Mouse (Mus musculus) hindbrain, embryonic 13.5 days (tissue): ENCODE data around the gene Ppp1r9b. TPM values are rescaled to one million over a fixed set of nuclear protein-coding genes. Genes with fewer than 3 reads are reported as not detected.
"Not testable (repeated sequence)": the region's sequence is repeated elsewhere in the genome, so short reads cannot be mapped to it uniquely, and the experiment has no call there.

Source experiments
- ATAC-seq: fragments of 200-750 bp; cut with Nextera tagmentation; 2 replicates; pipeline ENCODE4 v1.8.0; 2017; ENCODE audit warnings: moderate TSS enrichment; ENCODE audit not compliant: low FRiP score
- H3K27ac ChIP-seq: fragments of 300-500 bp; sonication (generic); 2 replicates; pipeline ENCODE4 v1.5.1; 2015; ENCODE audit warnings: inconsistent platforms, mild to moderate bottlenecking, moderate library complexity
- H3K27me3 ChIP-seq: fragments of 300-500 bp; sonication (generic); 2 replicates; pipeline ENCODE4 v1.6.1; 2015; ENCODE audit warnings: mild to moderate bottlenecking, inconsistent platforms
- H3K36me3 ChIP-seq: fragments of 300-500 bp; sonication (generic); 2 replicates; pipeline ENCODE4 v1.6.1; 2015; ENCODE audit warnings: mild to moderate bottlenecking, inconsistent platforms
- H3K4me1 ChIP-seq: fragments of 300-500 bp; sonication (generic); replicated peaks from 2 replicates; pipeline ENCODE4 v1.6.1; 2015; ENCODE audit warnings: inconsistent platforms
- H3K4me2 ChIP-seq: fragments of 300-500 bp; sonication (generic); 2 replicates; pipeline ENCODE4 v1.6.1; 2015; ENCODE audit warnings: inconsistent platforms, mild to moderate bottlenecking, moderate library complexity
- H3K4me3 ChIP-seq: fragments of 300-500 bp; sonication (generic); 2 replicates; pipeline ENCODE4 v1.5.1; 2015; ENCODE audit warnings: mild to moderate bottlenecking, inconsistent platforms
- H3K9ac ChIP-seq: fragments of 300-500 bp; sonication (generic); 2 replicates; pipeline ENCODE4 v1.6.1; 2015; ENCODE audit warnings: mild to moderate bottlenecking, inconsistent platforms
- H3K9me3 ChIP-seq: fragments of 300-500 bp; sonication (generic); 2 replicates; pipeline ENCODE4 v1.6.1; 2016; ENCODE audit warnings: inconsistent platforms
- WGBS: fragments of 180-500 bp; shearing (Covaris S2); methylation state at CpG from one replicate; pipeline ENCODE4 v1.1.7; 2015; 5-methylcytosine and 5-hydroxymethylcytosine counted together
- polyA plus RNA-seq: library from polyadenylated mRNA; unstranded; fragments of >200 nt; fragmentation: Nextera tagmentation; extraction: Ambion mirVana; gene quantifications from 2 replicates; pipeline ENCODE4 v1.2.1, GENCODE M21; 2015

Ppp1r9b gene
- polyA plus RNA-seq, 1 experiment from 2014 or later, result 17.3 TPM

- peaks cover 62% of the 10 kb centered on the region for H3K4me1 ChIP-seq
- H3K27me3 ChIP-seq, result no peaks in the 10 kb centered on the region
- H3K4me2 ChIP-seq, result no peak overlapping the region
- no peak overlapping the region; the same call in 1 of the 2 replicates for H3K27ac ChIP-seq
- peaks cover 82% of the 10 kb centered on the region for H3K36me3 ChIP-seq
- no peaks in the 10 kb centered on the region for H3K9me3 ChIP-seq
- WGBS, result 97% methylated on average over 8 of the region's 8 CpGs
- no peak for ATAC-seq
- H3K9ac ChIP-seq, result no peak overlapping the region
- no peak overlapping the region for H3K4me3 ChIP-seq
Observed at GRCm38 (mm10) chr11:95002705-95003104, 11.9 kb downstream of the Ppp1r9b start.

- no peak for ATAC-seq
- H3K4me2 ChIP-seq, result no peak overlapping the region
- H3K36me3 ChIP-seq, result peaks cover 66% of the 10 kb centered on the region
- H3K9me3 ChIP-seq, result no peaks in the 10 kb centered on the region
- WGBS, result 87% methylated on average over 12 of the region's 12 CpGs
- H3K4me1 ChIP-seq, result peaks cover 65% of the 10 kb centered on the region
- no peaks in the 10 kb centered on the region for H3K27me3 ChIP-seq
- peak overlapping the region; percentile 58 for H3K27ac ChIP-seq
- H3K4me3 ChIP-seq, result no peak overlapping the region
- no peak overlapping the region for H3K9ac ChIP-seq
Observed at GRCm38 (mm10) chr11:95004136-95004936, 13.5 kb downstream of the Ppp1r9b start.

GRCm38 (mm10) chr11:95004937-95005198, 14.0 kb downstream of the Ppp1r9b start:
- Histone ChIP-seq H3K4me1 (peaks cover 61% of the 10 kb centered on the region), H3K9ac (no peak overlapping the region), H3K27ac (peak overlapping the region; percentile 58), H3K4me2 (no peak overlapping the region), H3K4me3 (no peak overlapping the region), H3K36me3 (peaks cover 61% of the 10 kb centered on the region), H3K27me3 (no peaks in the 10 kb centered on the region), H3K9me3 (no peaks in the 10 kb centered on the region)
- ATAC-seq, result no peak
- 61% methylated on average over 6 of the region's 6 CpGs for WGBS

- Histone ChIP-seq H3K4me2 (peak overlapping the region; percentile 69), H3K27ac (peak overlapping the region; percentile 98), H3K4me1 (peaks cover 50% of the 10 kb centered on the region), H3K27me3 (no peaks in the 10 kb centered on the region), H3K36me3 (peaks cover 49% of the 10 kb centered on the region), H3K9ac (peak overlapping the region; percentile 70; the same call in 1 of the 2 replicates), H3K4me3 (peak overlapping the region; percentile 37), H3K9me3 (no peaks in the 10 kb centered on the region)
- WGBS, result 30% methylated on average over 4 of the region's 4 CpGs
- no peak for ATAC-seq
Observed at GRCm38 (mm10) chr11:95006038-95006437, 15.2 kb downstream of the Ppp1r9b start.

- 2% methylated on average over 27 of the region's 27 CpGs for WGBS
- no peaks in the 10 kb centered on the region for H3K9me3 ChIP-seq
- peak overlapping the region; percentile 98 for H3K27ac ChIP-seq
- H3K4me2 ChIP-seq, result peak overlapping the region; percentile 69
- H3K36me3 ChIP-seq, result peaks cover 44% of the 10 kb centered on the region
- no peaks in the 10 kb centered on the region for H3K27me3 ChIP-seq
- peak overlapping the region; percentile 37 for H3K4me3 ChIP-seq
- peak overlapping the region; percentile 70 for H3K9ac ChIP-seq
- peak; percentile 40 for ATAC-seq
- H3K4me1 ChIP-seq, result peaks cover 49% of the 10 kb centered on the region
Observed at GRCm38 (mm10) chr11:95006525-95007219, 15.8 kb downstream of the Ppp1r9b start.

- H3K4me2 ChIP-seq, result peak overlapping the region; percentile 92
- H3K9ac ChIP-seq, result peak overlapping the region; percentile 70; the same call in 1 of the 2 replicates
- H3K36me3 ChIP-seq, result peaks cover 37% of the 10 kb centered on the region
- H3K27me3 ChIP-seq, result no peaks in the 10 kb centered on the region
- no peaks in the 10 kb centered on the region for H3K9me3 ChIP-seq
- peak overlapping the region; percentile 37; the same call in 1 of the 2 replicates for H3K4me3 ChIP-seq
- H3K4me1 ChIP-seq, result peaks cover 56% of the 10 kb centered on the region
- ATAC-seq, result no peak
- 81% methylated on average over 3 of the region's 3 CpGs for WGBS
- peak overlapping the region; percentile 98 for H3K27ac ChIP-seq
Observed at GRCm38 (mm10) chr11:95007418-95007817, 16.6 kb downstream of the Ppp1r9b start.

- Histone ChIP-seq H3K9ac (peak overlapping the region; percentile 99), H3K4me2 (peak overlapping the region; percentile 92), H3K4me1 (peaks cover 65% of the 10 kb centered on the region), H3K9me3 (no peaks in the 10 kb centered on the region), H3K36me3 (peaks cover 22% of the 10 kb centered on the region), H3K4me3 (peak overlapping the region; percentile 94), H3K27me3 (no peaks in the 10 kb centered on the region), H3K27ac (peak overlapping the region; percentile 98)
- WGBS, result 31% methylated on average over 15 of the region's 15 CpGs
- ATAC-seq, result peak; percentile 22; the same call in 1 of the 2 replicates
Observed at GRCm38 (mm10) chr11:95008661-95009628, 18.1 kb downstream of the Ppp1r9b start.

- Histone ChIP-seq H3K4me3 (peak within 1 kb of the TSS; percentile 94), H3K27me3 (no peaks in the 10 kb centered on the region), H3K4me1 (peaks cover 72% of the 10 kb centered on the region), H3K9me3 (no peaks in the 10 kb centered on the region), H3K27ac (peak within 1 kb of the TSS; percentile 98), H3K4me2 (peak within 1 kb of the TSS; percentile 92), H3K36me3 (peaks cover 20% of the 10 kb centered on the region), H3K9ac (peak within 1 kb of the TSS; percentile 99)
- peak; percentile 71 for ATAC-seq
- under 1% methylated on average over 32 of the region's 32 CpGs for WGBS
Observed at GRCm38 (mm10) chr11:95009629-95010014, 18.8 kb downstream of the Ppp1r9b start, which contains the start of gene Samd14. Gene Samd14 (plus strand): TSS chr11:95009879.

GRCm38 (mm10) chr11:95010141-95010739, 19.4 kb downstream of the Ppp1r9b start:
- H3K9ac ChIP-seq, result peak overlapping the region; percentile 99
- peak; percentile 59 for ATAC-seq
- peak overlapping the region; percentile 98 for H3K27ac ChIP-seq
- peak overlapping the region; percentile 94 for H3K4me3 ChIP-seq
- peaks cover 78% of the 10 kb centered on the region for H3K4me1 ChIP-seq
- H3K4me2 ChIP-seq, result peak overlapping the region; percentile 92
- H3K36me3 ChIP-seq, result peaks cover 20% of the 10 kb centered on the region
- no peaks in the 10 kb centered on the region for H3K9me3 ChIP-seq
- 1% methylated on average over 32 of the region's 40 CpGs for WGBS
- H3K27me3 ChIP-seq, result no peaks in the 10 kb centered on the region

GRCm38 (mm10) chr11:95010841-95011403, 20.1 kb downstream of the Ppp1r9b start:
- Histone ChIP-seq H3K4me1 (peaks cover 78% of the 10 kb centered on the region), H3K4me3 (peak overlapping the region; percentile 94), H3K9ac (peak overlapping the region; percentile 99), H3K4me2 (peak overlapping the region; percentile 92), H3K27ac (peak overlapping the region; percentile 98), H3K36me3 (peaks cover 20% of the 10 kb centered on the region)
- H3K27me3 ChIP-seq, H3K9me3 ChIP-seq, ATAC-seq: not testable (repeated sequence)
- WGBS, result 3% methylated on average over 3 of the region's 4 CpGs

- peak overlapping the region; percentile 92 for H3K4me2 ChIP-seq
- 39% methylated on average over 1 of the region's 1 CpGs for WGBS
- H3K4me3 ChIP-seq, result peak overlapping the region; percentile 94
- peaks cover 78% of the 10 kb centered on the region for H3K4me1 ChIP-seq
- H3K27ac ChIP-seq, result peak overlapping the region; percentile 74
- peaks cover 23% of the 10 kb centered on the region for H3K36me3 ChIP-seq
- no peaks in the 10 kb centered on the region for H3K27me3 ChIP-seq
- H3K9me3 ChIP-seq, result no peaks in the 10 kb centered on the region
- peak overlapping the region; percentile 99 for H3K9ac ChIP-seq
- no peak for ATAC-seq
Observed at GRCm38 (mm10) chr11:95011416-95011815, 20.6 kb downstream of the Ppp1r9b start.
